Mouse (Mus musculus) kidney, embryonic 16.5 days (tissue): ENCODE results near the gene Mff. TPM values are rescaled to one million over a fixed set of nuclear protein-coding genes. Genes with fewer than 3 reads are reported as not detected.

Source experiments
- ATAC-seq: fragments of 200-750 bp; cut with Nextera tagmentation; 2 replicates; pipeline ENCODE4 v1.8.0; 2017; ENCODE audit warnings: moderate TSS enrichment; ENCODE audit not compliant: low FRiP score, low TSS enrichment
- H3K27ac ChIP-seq: fragments of 300-500 bp; sonication (generic); 2 replicates; pipeline ENCODE4 v1.5.1; 2014; ENCODE audit warnings: low read length
- H3K27me3 ChIP-seq: fragments of 300-500 bp; sonication (generic); 2 replicates; pipeline ENCODE4 v1.6.1; 2014; ENCODE audit warnings: low read length, control low read depth, mixed read lengths; ENCODE audit not compliant: insufficient read depth
- H3K36me3 ChIP-seq: fragments of 300-500 bp; sonication (generic); 2 replicates; pipeline ENCODE4 v1.6.1; 2014; ENCODE audit warnings: low read length, control low read depth, mixed read lengths; ENCODE audit not compliant: insufficient read depth
- H3K4me1 ChIP-seq: fragments of 300-500 bp; sonication (generic); 2 replicates; pipeline ENCODE4 v1.6.1; 2014; ENCODE audit warnings: low read length, control low read depth, mixed read lengths; ENCODE audit not compliant: insufficient read depth
- H3K4me2 ChIP-seq: fragments of 300-500 bp; sonication (generic); replicated peaks from 2 replicates; pipeline ENCODE4 v1.6.1; 2014; ENCODE audit warnings: low read depth, low read length
- H3K4me3 ChIP-seq: fragments of 300-500 bp; sonication (generic); 2 replicates; pipeline ENCODE4 v1.5.1; 2014; ENCODE audit warnings: mild to moderate bottlenecking, low read length
- H3K9ac ChIP-seq: fragments of 300-500 bp; sonication (generic); replicated peaks from 2 replicates; pipeline ENCODE4 v1.6.1; 2014; ENCODE audit warnings: low read length
- H3K9me3 ChIP-seq: fragments of 300-500 bp; sonication (generic); 2 replicates; pipeline ENCODE4 v1.6.1; 2016; ENCODE audit warnings: low read length, control low read depth
- WGBS: fragments of 180-500 bp; shearing (Covaris S2); extraction: QIAGEN DNeasy Blood & Tissue Kit; methylation state at CpG from one replicate; pipeline ENCODE4 v1.1.7; 2014; 5-methylcytosine and 5-hydroxymethylcytosine counted together
- polyA plus RNA-seq: library from polyadenylated mRNA; unstranded; fragments of >200 nt; fragmentation: Nextera tagmentation; extraction: Ambion mirVana; gene quantifications from 2 replicates; pipeline ENCODE4 v1.2.1, GENCODE M21; 2015

Gene Mff
- polyA plus RNA-seq, 1 experiment from 2014 or later: 253 TPM

DNA sequence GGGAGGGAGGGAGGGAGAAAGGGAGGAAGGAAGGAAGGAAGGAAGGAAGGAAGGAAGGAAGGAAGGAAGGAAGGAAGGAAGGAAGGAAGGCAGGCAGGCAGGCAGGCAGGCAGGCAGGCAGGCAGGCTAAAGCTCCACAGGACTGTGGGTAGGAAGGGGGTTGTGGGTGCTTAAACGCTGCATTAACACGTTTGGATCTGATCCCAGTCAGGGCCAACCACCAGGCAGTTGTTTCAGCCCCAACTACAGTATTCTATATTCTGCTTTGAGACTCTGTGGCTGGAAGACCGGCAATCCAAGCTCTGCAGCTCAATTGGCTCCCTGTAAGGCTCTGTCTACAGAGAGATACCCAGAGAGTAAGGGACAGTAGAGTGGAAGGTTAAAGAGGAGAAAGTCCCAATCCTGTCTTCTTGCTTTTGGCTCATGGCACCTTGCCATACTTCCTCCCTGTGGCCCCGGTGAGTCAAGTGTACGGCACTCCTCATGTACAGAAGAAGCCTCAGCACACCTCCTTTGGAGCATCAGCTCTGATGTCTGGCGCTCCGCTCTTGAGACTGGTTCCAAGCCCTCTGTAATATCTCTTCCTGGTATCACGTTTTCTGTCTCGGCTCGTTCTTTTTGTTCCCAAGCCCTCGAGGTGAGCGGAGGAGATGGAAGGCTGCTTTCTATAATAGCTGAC, 76.6 kb downstream of the Mff start:
- WGBS: 82% methylated on average over 12 of the region's 12 CpGs
- Histone ChIP-seq H3K27ac (no peak overlapping the region), H3K4me1 (0 out of 2 replicates have a peak, but pooled peaks cover 1% of the 10 kb centered on the region), H3K4me2 (no peak overlapping the region), H3K9me3 (peaks cover 3% of the 10 kb centered on the region), H3K9ac (no peak overlapping the region), H3K27me3 (no peaks in the 10 kb centered on the region), H3K4me3 (no peak overlapping the region), H3K36me3 (no peaks in the 10 kb centered on the region)
- no peak for ATAC-seq

Other genes starting within 250 kb of the Mff start
- gene Col4a4, start 138.0 kb upstream of the Mff start, polyA plus RNA-seq: 4.3 and 4.9 TPM in 2 replicates
- gene Col4a3, start 138.0 kb upstream of the Mff start, polyA plus RNA-seq: 4.1 and 4.8 TPM in 2 replicates
- 1.1 and 1.7 TPM in 2 replicates for gene Tm4sf20, start 43.6 kb downstream of the Mff start, polyA plus RNA-seq
- gene Gm47791, start 46.4 kb downstream of the Mff start, polyA plus RNA-seq: not detected in 2 replicates
- gene Agfg1, start 114.6 kb downstream of the Mff start, polyA plus RNA-seq: 28.0 and 28.2 TPM in 2 replicates
- not detected in 2 replicates for gene A030005L19Rik, start 188.4 kb downstream of the Mff start, polyA plus RNA-seq
- gene A030014E15Rik, start 200.0 kb downstream of the Mff start, polyA plus RNA-seq: not detected in 2 replicates
- not detected in 2 replicates for gene Gm6217, start 206.5 kb downstream of the Mff start, polyA plus RNA-seq
- not detected in 2 replicates for gene A030003K21Rik, start 218.5 kb downstream of the Mff start, polyA plus RNA-seq
- not detected in 2 replicates for gene Gm7544, start 231.1 kb downstream of the Mff start, polyA plus RNA-seq
- gene Gm47955, start 235.4 kb downstream of the Mff start, polyA plus RNA-seq: not detected in 2 replicates